Mouse (Mus musculus): ENCODE measurements around the gene Tmem198. TPM values are rescaled to one million over a fixed set of nuclear protein-coding genes. Genes with fewer than 3 reads are reported as not detected.

The Tmem198 gene
- polyA plus RNA-seq, 2 experiments: 0.51 to 1.4 TPM

DNA sequence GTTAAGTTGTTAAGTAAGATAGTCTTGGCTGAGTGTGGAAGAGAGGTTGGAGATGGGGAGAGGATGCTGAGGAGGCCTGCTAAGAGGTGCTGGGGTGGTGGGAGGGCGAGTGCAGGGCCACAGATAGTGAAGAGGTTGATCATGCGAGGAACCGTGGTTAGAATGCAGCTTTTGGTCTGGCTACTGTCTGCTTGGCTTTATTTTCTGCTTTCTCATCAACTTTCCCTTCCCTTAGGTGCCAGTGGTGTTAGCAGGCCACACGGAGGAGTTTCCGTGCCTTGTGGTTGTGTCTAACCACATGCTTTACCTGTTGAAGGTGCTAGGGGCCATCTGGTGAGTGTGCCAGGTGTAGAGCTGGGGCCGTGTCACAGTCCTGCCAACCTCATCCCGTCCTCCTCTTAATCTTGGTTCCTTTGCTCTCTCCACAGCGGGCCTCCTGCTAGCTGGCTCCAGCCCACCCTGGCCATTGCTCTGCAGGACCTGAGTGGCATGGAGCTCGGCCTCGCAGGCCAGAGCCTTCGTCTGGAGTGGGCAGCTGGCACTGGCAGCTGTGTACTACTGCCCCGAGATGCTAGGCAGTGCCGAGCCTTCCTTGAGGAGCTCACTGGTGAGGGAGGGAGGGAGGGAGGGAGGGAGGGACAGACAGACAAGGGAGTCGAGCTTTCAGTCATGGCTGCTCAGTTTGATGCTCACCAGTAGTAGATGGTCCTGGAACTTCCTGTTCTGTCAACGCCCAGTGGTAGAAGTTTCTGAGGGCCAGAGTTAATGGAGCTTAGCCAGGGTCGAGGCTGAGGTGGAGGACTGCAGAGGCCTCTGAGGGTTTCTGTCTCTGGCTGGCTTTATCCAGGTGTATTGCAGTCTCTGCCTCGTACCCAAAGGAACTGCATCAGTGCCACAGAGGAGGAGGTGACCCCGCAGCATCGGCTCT, 54.3 kb downstream of the Tmem198 start:
- DNase-seq (ENCODE audit: low spot score): no peak

More for the DNA sequence above, 54.3 kb downstream of the Tmem198 start:
- H3K27me3 ChIP-seq (ENCODE audit: control insufficient read depth, insufficient read depth, low read length): no peaks in the 10 kb centered on the region
- H3K9me3 ChIP-seq (ENCODE audit: control insufficient read depth, low read length): no peaks in the 10 kb centered on the region
- H3K4me3 ChIP-seq (replicated peaks; ENCODE audit: low read length): no peak overlapping the region
- WGBS: 83% methylated on average over 17 of the region's 19 CpGs
- no peak overlapping the region for H3K4me2 ChIP-seq (replicated peaks; ENCODE audit: low read depth, low read length, severe bottlenecking)
- H3K36me3 ChIP-seq (ENCODE audit: control insufficient read depth, insufficient read depth, low read length): peaks cover 57% of the 10 kb centered on the region
- no peaks in the 10 kb centered on the region for H3K4me1 ChIP-seq (ENCODE audit: control insufficient read depth, insufficient read depth, low read length)
- no peak overlapping the region for H3K9ac ChIP-seq (ENCODE audit: low read depth, low read length, severe bottlenecking)
- TF ChIP-seq POLR2A (IDR thresholded peaks at IDR 0.05; ENCODE audit: borderline replicate concordance, extremely low read depth, insufficient read depth, insufficient read length): no peak
- H3K27ac ChIP-seq (replicated peaks; ENCODE audit: low read depth, low read length): no peak overlapping the region
- ATAC-seq (ENCODE audit: low FRiP score, low read depth): no peak

Other genes with a start within 250 kb of the Tmem198 start
- not detected in 2 replicates for gene A630095N17Rik, start 247.4 kb upstream of the Tmem198 start, polyA plus RNA-seq (2012; rRNA removed)
- gene A630095N17Rik, start 247.4 kb upstream of the Tmem198 start, polyA plus RNA-seq (2014; fragmentation: Nextera tagmentation; extraction: Ambion mirVana): not detected in 2 replicates
- gene Dnajb2, start 243.1 kb upstream of the Tmem198 start, polyA plus RNA-seq (2012; rRNA removed): 41.9 and 44.9 TPM in 2 replicates
- gene Dnajb2, start 243.1 kb upstream of the Tmem198 start, polyA plus RNA-seq (2014; fragmentation: Nextera tagmentation; extraction: Ambion mirVana): 20.4 and 22.4 TPM in 2 replicates
- 0.42 and 0.54 TPM in 2 replicates for gene Ptprn, start 215.0 kb upstream of the Tmem198 start, polyA plus RNA-seq (2012; rRNA removed)
- gene Ptprn, start 215.0 kb upstream of the Tmem198 start, polyA plus RNA-seq (2014; fragmentation: Nextera tagmentation; extraction: Ambion mirVana): 0.12 and 0.44 TPM in 2 replicates
- gene Resp18, start 201.1 kb upstream of the Tmem198 start, polyA plus RNA-seq (2012; rRNA removed): 0.16 TPM in 1 of 2 replicates, not detected in the other
- not detected in 2 replicates for gene Resp18, start 201.1 kb upstream of the Tmem198 start, polyA plus RNA-seq (2014; fragmentation: Nextera tagmentation; extraction: Ambion mirVana)
- 126 and 142 TPM in 2 replicates for gene Dnpep, start 161.5 kb upstream of the Tmem198 start, polyA plus RNA-seq (2012; rRNA removed)
- 112 and 115 TPM in 2 replicates for gene Dnpep, start 161.5 kb upstream of the Tmem198 start, polyA plus RNA-seq (2014; fragmentation: Nextera tagmentation; extraction: Ambion mirVana)
- 50.7 and 53.7 TPM in 2 replicates for gene Des, start 119.2 kb upstream of the Tmem198 start, polyA plus RNA-seq (2012; rRNA removed)
- 59.0 and 78.6 TPM in 2 replicates for gene Des, start 119.2 kb upstream of the Tmem198 start, polyA plus RNA-seq (2014; fragmentation: Nextera tagmentation; extraction: Ambion mirVana)
- gene Speg, start 104.2 kb upstream of the Tmem198 start, polyA plus RNA-seq (2012; rRNA removed): 77.9 and 114 TPM in 2 replicates
- gene Speg, start 104.2 kb upstream of the Tmem198 start, polyA plus RNA-seq (2014; fragmentation: Nextera tagmentation; extraction: Ambion mirVana): 15.3 and 21.8 TPM in 2 replicates
- 144 and 199 TPM in 2 replicates for gene Gmppa, start 43.6 kb upstream of the Tmem198 start, polyA plus RNA-seq (2012; rRNA removed)
- gene Gmppa, start 43.6 kb upstream of the Tmem198 start, polyA plus RNA-seq (2014; fragmentation: Nextera tagmentation; extraction: Ambion mirVana): 71.8 and 74.9 TPM in 2 replicates
- gene Asic4, start 29.1 kb upstream of the Tmem198 start, polyA plus RNA-seq (2012; rRNA removed): 0.35 and 0.72 TPM in 2 replicates
- 0.10 and 0.15 TPM in 2 replicates for gene Asic4, start 29.1 kb upstream of the Tmem198 start, polyA plus RNA-seq (2014; fragmentation: Nextera tagmentation; extraction: Ambion mirVana)
- gene Chpf, start 225 bp upstream of the Tmem198 start, polyA plus RNA-seq (2012; rRNA removed): 104 and 148 TPM in 2 replicates
- gene Chpf, start 225 bp upstream of the Tmem198 start, polyA plus RNA-seq (2014; fragmentation: Nextera tagmentation; extraction: Ambion mirVana): 61.6 and 65.0 TPM in 2 replicates
- gene Obsl1, start 26.9 kb downstream of the Tmem198 start, polyA plus RNA-seq (2012; rRNA removed): 315 and 381 TPM in 2 replicates
- gene Obsl1, start 26.9 kb downstream of the Tmem198 start, polyA plus RNA-seq (2014; fragmentation: Nextera tagmentation; extraction: Ambion mirVana): 108 and 120 TPM in 2 replicates
- gene Inha, start 27.5 kb downstream of the Tmem198 start, polyA plus RNA-seq (2012; rRNA removed): 64.2 and 89.2 TPM in 2 replicates
- gene Inha, start 27.5 kb downstream of the Tmem198 start, polyA plus RNA-seq (2014; fragmentation: Nextera tagmentation; extraction: Ambion mirVana): 10.0 and 10.5 TPM in 2 replicates
- gene Stk11ip, start 42.0 kb downstream of the Tmem198 start, polyA plus RNA-seq (2012; rRNA removed): 37.2 and 53.6 TPM in 2 replicates
- 15.4 and 19.0 TPM in 2 replicates for gene Stk11ip, start 42.0 kb downstream of the Tmem198 start, polyA plus RNA-seq (2014; fragmentation: Nextera tagmentation; extraction: Ambion mirVana)
- 101 and 137 TPM in 2 replicates for gene Slc4a3, start 66.7 kb downstream of the Tmem198 start, polyA plus RNA-seq (2012; rRNA removed)
- gene Slc4a3, start 66.7 kb downstream of the Tmem198 start, polyA plus RNA-seq (2014; fragmentation: Nextera tagmentation; extraction: Ambion mirVana): 21.5 and 28.7 TPM in 2 replicates

All from limb, embryonic 14.5 days (tissue).